Mouse (Mus musculus) MEL (cell line): ENCODE results near the gene Ubxn10. TPM values are rescaled to one million over a fixed set of nuclear protein-coding genes. Genes with fewer than 3 reads are reported as not detected.

Experiments used
- DNase-seq: peaks from one replicate; pipeline ENCODE4 v3.0.0; 2011; ENCODE audit warnings: low read depth, low spot score
- H3K27ac ChIP-seq: 2 replicates; pipeline ENCODE4 v1.5.1; 2012; ENCODE audit warnings: low read depth, mild to moderate bottlenecking, control low read depth, low read length, moderate library complexity; ENCODE audit not compliant: control insufficient read depth
- H3K27me3 ChIP-seq, 2 experiments: fragments of 150-350 bp in 1 of 2; sonication (generic) in 1 of 2; 2 replicates each; pipeline ENCODE4 v1.6.1; 2012; ENCODE audit warnings: low read length in 2 of 2, mild to moderate bottlenecking in 2 of 2, improper control_type of control experiment in 1 of 2, moderate library complexity in 1 of 2; ENCODE audit not compliant: insufficient read depth in 2 of 2, control insufficient read depth in 1 of 2
- H3K36me3 ChIP-seq, 2 experiments: 2 replicates each; pipeline ENCODE4 v1.6.1; 2012 to 2014; ENCODE audit warnings: low read length in 2 of 2, improper control_type of control experiment in 1 of 2, inconsistent platforms in 1 of 2, mild to moderate bottlenecking in 1 of 2; ENCODE audit not compliant: insufficient read depth in 2 of 2, control insufficient read depth in 1 of 2
- H3K4me1 ChIP-seq, 2 experiments: fragments of 150-350 bp in 1 of 2; sonication (generic) in 1 of 2; 2 replicates each; pipeline ENCODE4 v1.6.1; 2012; ENCODE audit warnings: low read length in 2 of 2, improper control_type of control experiment in 1 of 2, mild to moderate bottlenecking in 1 of 2; ENCODE audit not compliant: insufficient read depth in 2 of 2, control insufficient read depth in 1 of 2
- H3K4me3 ChIP-seq, 2 experiments: fragments of 150-350 bp in 1 of 2; sonication (generic) in 1 of 2; 2 replicates each; pipeline ENCODE4 v1.5.1; 2012; ENCODE audit warnings: low read depth in 2 of 2, low read length in 2 of 2, mild to moderate bottlenecking in 2 of 2, moderate library complexity in 2 of 2, control low read depth in 1 of 2, improper control_type of control experiment in 1 of 2; ENCODE audit not compliant: control insufficient read depth in 1 of 2, insufficient read depth in 1 of 2
- H3K79me2 ChIP-seq: 2 replicates; pipeline ENCODE4 v1.6.1; 2012; ENCODE audit warnings: mild to moderate bottlenecking, low read length, moderate library complexity; ENCODE audit not compliant: control insufficient read depth, poor library complexity, insufficient read depth
- H3K9ac ChIP-seq: 2 replicates; pipeline ENCODE4 v1.6.1; 2012; ENCODE audit warnings: low read depth, mild to moderate bottlenecking, control low read depth, low read length, moderate library complexity; ENCODE audit not compliant: control insufficient read depth, poor library complexity, severe bottlenecking
- H3K9me3 ChIP-seq: fragments of 150-350 bp; sonication (generic); replicated peaks from 2 replicates; pipeline ENCODE4 v1.6.1; 2012; ENCODE audit warnings: mild to moderate bottlenecking, low read length, improper control_type of control experiment, moderate library complexity; ENCODE audit not compliant: insufficient read depth
- BHLHE40 ChIP-seq: IDR thresholded peaks from 2 replicates; pipeline ENCODE4 v1.6.1; 2012; ENCODE audit warnings: low read depth, mild to moderate bottlenecking, inconsistent platforms, low read length, improper control_type of control experiment, borderline replicate concordance
- CHD2 ChIP-seq: IDR thresholded peaks from 2 replicates; pipeline ENCODE4 v1.6.1; 2011; ENCODE audit warnings: low read length, improper control_type of control experiment
- CTCF ChIP-seq, 3 experiments: IDR thresholded peaks in 2 of 3; conservative IDR thresholded peaks in 1 of 3; 2 replicates each; pipeline ENCODE4 v1.5.1; 2011 to 2012; ENCODE audit warnings: low read length in 3 of 3, low read depth in 2 of 3, mild to moderate bottlenecking in 2 of 3, improper control_type of control experiment in 1 of 3, inconsistent platforms in 1 of 3, mixed read lengths in 1 of 3, moderate library complexity in 1 of 3; ENCODE audit not compliant: control insufficient read depth in 1 of 3, insufficient read depth in 1 of 3, poor library complexity in 1 of 3, severe bottlenecking in 1 of 3
- E2F4 ChIP-seq: IDR thresholded peaks from 2 replicates; pipeline ENCODE4 v1.6.1; 2011; ENCODE audit warnings: low read depth, low read length, improper control_type of control experiment, borderline replicate concordance
- ELF1 ChIP-seq: IDR thresholded peaks from 2 replicates; pipeline ENCODE4 v1.6.1; 2014; ENCODE audit warnings: low read depth, mild to moderate bottlenecking, inconsistent platforms, low read length, improper control_type of control experiment, moderate library complexity
- ETS1 ChIP-seq: IDR thresholded peaks from 2 replicates; pipeline ENCODE4 v1.6.1; 2012; ENCODE audit warnings: low read depth, mild to moderate bottlenecking, inconsistent platforms, low read length, improper control_type of control experiment, moderate library complexity
- MAX ChIP-seq: IDR thresholded peaks from 2 replicates; pipeline ENCODE4 v1.6.1; 2011; ENCODE audit warnings: low read length, improper control_type of control experiment
- MYB ChIP-seq: IDR thresholded peaks from 2 replicates; pipeline ENCODE4 v1.6.1; 2011; ENCODE audit warnings: mild to moderate bottlenecking, low read depth, low read length, improper control_type of control experiment
- MYC ChIP-seq: IDR thresholded peaks from 2 replicates; pipeline ENCODE4 v1.6.1; 2011; ENCODE audit warnings: low read depth, mild to moderate bottlenecking, low read length, improper control_type of control experiment, moderate library complexity
- NRF1 ChIP-seq: IDR thresholded peaks from 2 replicates; pipeline ENCODE4 v1.6.1; 2014; ENCODE audit warnings: low read depth, mild to moderate bottlenecking, inconsistent platforms, low read length, improper control_type of control experiment, moderate library complexity; ENCODE audit not compliant: poor library complexity, insufficient read depth, severe bottlenecking
- POLR2A ChIP-seq, 2 experiments: IDR thresholded peaks; 2 replicates each; pipeline ENCODE4 v1.6.1; 2011 to 2012; ENCODE audit warnings: low read length in 2 of 2, mild to moderate bottlenecking in 2 of 2, control low read depth in 1 of 2, improper control_type of control experiment in 1 of 2, low read depth in 1 of 2, moderate library complexity in 1 of 2; ENCODE audit not compliant: control insufficient read depth in 1 of 2, insufficient read depth in 1 of 2, poor library complexity in 1 of 2
- RAD21 ChIP-seq: IDR thresholded peaks from 2 replicates; pipeline ENCODE4 v1.6.1; 2011; ENCODE audit warnings: mild to moderate bottlenecking, low read depth, low read length, improper control_type of control experiment
- SMC3 ChIP-seq: IDR thresholded peaks from 2 replicates; pipeline ENCODE4 v1.6.1; 2011; ENCODE audit warnings: low read depth, low read length, improper control_type of control experiment
- TBP ChIP-seq: IDR thresholded peaks from 2 replicates; pipeline ENCODE4 v1.8.0; 2011; ENCODE audit warnings: low read depth, low read length, improper control_type of control experiment
- TCF12 ChIP-seq: IDR thresholded peaks from 2 replicates; pipeline ENCODE4 v1.6.1; 2014; ENCODE audit warnings: low read depth, mild to moderate bottlenecking, inconsistent platforms, low read length, improper control_type of control experiment, moderate library complexity
- UBTF ChIP-seq: IDR thresholded peaks from 2 replicates; pipeline ENCODE4 v1.6.1; 2012; ENCODE audit warnings: low read depth, mild to moderate bottlenecking, inconsistent platforms, low read length, improper control_type of control experiment, moderate library complexity, borderline replicate concordance; ENCODE audit not compliant: insufficient read depth
- ZMIZ1 ChIP-seq: IDR thresholded peaks from 2 replicates; pipeline ENCODE4 v1.6.1; 2012; ENCODE audit warnings: low read depth, mild to moderate bottlenecking, inconsistent platforms, low read length, improper control_type of control experiment, moderate library complexity
- polyA plus RNA-seq, 2 experiments: library from polyadenylated mRNA; stranded (reverse) in 1 of 2; unstranded in 1 of 2; fragments of >175 nt in 1 of 2; fragments of >200 nt in 1 of 2; gene quantifications; 2 replicates each; pipeline versions ENCODE4 v1.2.1 to v1.2.4; 2012; ENCODE audit warnings: low replicate concordance in 2 of 2, low read depth in 1 of 2; ENCODE audit not compliant: insufficient read length in 2 of 2, insufficient read depth in 1 of 2, missing spikeins in 1 of 2
- total RNA-seq: library from RNA; depleted of rRNA; stranded (reverse); fragments of 300-350 nt; gene quantifications from 2 replicates; pipeline ENCODE4 v1.2.3, GENCODE M21; 2012

Gene Ubxn10
- total and polyA plus RNA-seq, 3 experiments, result not detected

GRCm38 (mm10) chr4:138785721-138786120 lies 48.8 kb upstream of the Ubxn10 start:
- Histone ChIP-seq H3K9ac (no peak overlapping the region), H3K4me1 (no peaks in the 10 kb centered on the region), H3K4me3 (no peak overlapping the region), H3K9me3 (no peaks in the 10 kb centered on the region), H3K27ac (no peak overlapping the region), H3K79me2 (no peaks in the 10 kb centered on the region), H3K27me3 (no peaks in the 10 kb centered on the region), H3K36me3 (no peaks in the 10 kb centered on the region)
- no peak for DNase-seq
- TF ChIP-seq CHD2 (no peak), E2F4 (no peak), ELF1 (no peak), TBP (no peak), NRF1 (no peak), CTCF (IDR thresholded peaks at IDR 0.05 in 2 of 3, conservative IDR thresholded peaks at IDR 0.05 in 1 of 3; ENCODE audit: control insufficient read depth in 1 of 3, insufficient read depth in 1 of 3, low read depth in 2 of 3, low read length in 3 of 3, poor library complexity in 1 of 3, severe bottlenecking in 1 of 3) (no peak), MAX (no peak)
- TF ChIP-seq, all 39 proteins: peak for 0

- H3K4me1 ChIP-seq, result no peaks in the 10 kb centered on the region
- no peaks in the 10 kb centered on the region for H3K27me3 ChIP-seq
- no peak for DNase-seq
- TF ChIP-seq TBP (no peak), MYB (no peak), CTCF (IDR thresholded peaks at IDR 0.05 in 2 of 3, conservative IDR thresholded peaks at IDR 0.05 in 1 of 3; ENCODE audit: control insufficient read depth in 1 of 3, insufficient read depth in 1 of 3, low read depth in 2 of 3, low read length in 3 of 3, poor library complexity in 1 of 3, severe bottlenecking in 1 of 3) (no peak), POLR2A (IDR thresholded peaks at IDR 0.05; ENCODE audit: control insufficient read depth in 1 of 2, insufficient read depth in 1 of 2, low read depth in 1 of 2, low read length in 2 of 2, poor library complexity in 1 of 2) (no peak), BHLHE40 (no peak), TCF12 (no peak), SMC3 (no peak), UBTF (no peak), ELF1 (no peak), MYC (no peak), RAD21 (no peak), ETS1 (no peak), ZMIZ1 (no peak)
- H3K9ac ChIP-seq, result no peak overlapping the region
- H3K4me3 ChIP-seq, result no peak overlapping the region
- no peaks in the 10 kb centered on the region for H3K36me3 ChIP-seq
- H3K79me2 ChIP-seq, result no peaks in the 10 kb centered on the region
- H3K9me3 ChIP-seq, result no peaks in the 10 kb centered on the region
- H3K27ac ChIP-seq, result no peak overlapping the region
Observed at GRCm38 (mm10) chr4:138782098-138782497, 45.1 kb upstream of the Ubxn10 start.
